Mouse (Mus musculus) liver, embryonic 14.5 days (tissue): ENCODE measurements around the gene Lclat1. TPM values are rescaled to one million over a fixed set of nuclear protein-coding genes. Genes with fewer than 3 reads are reported as not detected.

Experiments
- ATAC-seq: fragments of 200-750 bp; cut with Nextera tagmentation; 2 replicates; pipeline ENCODE4 v1.8.0; 2017; ENCODE audit warnings: moderate number of reproducible peaks, mild to moderate bottlenecking, moderate library complexity; ENCODE audit not compliant: insufficient read depth
- DNase-seq, 3 experiments: peaks; one replicate each; pipeline ENCODE4 v3.0.0-alpha.2; 2012 to 2013; ENCODE audit warnings: low read depth in 3 of 3, low spot score in 3 of 3
- H3K27ac ChIP-seq: fragments of 300-500 bp; sonication (generic); 2 replicates; pipeline ENCODE4 v1.5.1; 2014; ENCODE audit warnings: moderate library complexity, mild to moderate bottlenecking, control low read depth, inconsistent platforms
- H3K27me3 ChIP-seq: fragments of 300-500 bp; sonication (generic); 2 replicates; pipeline ENCODE4 v1.6.1; 2014; ENCODE audit warnings: mild to moderate bottlenecking, low read length, moderate library complexity; ENCODE audit not compliant: control insufficient read depth, insufficient read depth
- H3K36me3 ChIP-seq: fragments of 300-500 bp; sonication (generic); replicated peaks from 2 replicates; pipeline ENCODE4 v1.6.1; 2014; ENCODE audit warnings: low read depth; ENCODE audit not compliant: control insufficient read depth, insufficient read depth
- H3K4me1 ChIP-seq, 2 experiments: fragments of 200-500 bp in 1 of 2; fragments of 300-500 bp in 1 of 2; sonication (generic) in 1 of 2; replicated peaks; 2 replicates each; pipeline ENCODE4 v1.6.1; 2012 to 2014; ENCODE audit warnings: antibody characterized with exemption in 1 of 2, inconsistent platforms in 1 of 2, low read length in 1 of 2; ENCODE audit not compliant: control insufficient read depth in 2 of 2, insufficient read depth in 2 of 2
- H3K4me2 ChIP-seq: fragments of 300-500 bp; sonication (generic); 2 replicates; pipeline ENCODE4 v1.6.1; 2014; ENCODE audit warnings: low read depth, mild to moderate bottlenecking, control low read depth, moderate library complexity
- H3K4me3 ChIP-seq, 2 experiments: fragments of 200-500 bp in 1 of 2; fragments of 300-500 bp in 1 of 2; sonication (generic) in 1 of 2; 2 replicates each; pipeline ENCODE4 v1.5.1; 2012 to 2014; ENCODE audit warnings: low read depth in 2 of 2, low read length in 2 of 2, mild to moderate bottlenecking in 2 of 2, control low read depth in 1 of 2, inconsistent platforms in 1 of 2, moderate library complexity in 1 of 2; ENCODE audit not compliant: insufficient read depth in 1 of 2
- H3K9ac ChIP-seq: fragments of 300-500 bp; sonication (generic); replicated peaks from 2 replicates; pipeline ENCODE4 v1.6.1; 2014; ENCODE audit warnings: mild to moderate bottlenecking, control low read depth, moderate library complexity
- H3K9me3 ChIP-seq: fragments of 300-500 bp; sonication (generic); 2 replicates; pipeline ENCODE4 v1.6.1; 2016; ENCODE audit warnings: low read length, mixed read lengths; ENCODE audit not compliant: control insufficient read depth
- CTCF ChIP-seq: IDR thresholded peaks from 2 replicates; pipeline ENCODE4 v1.5.1; 2016; ENCODE audit warnings: antibody characterized with exemption, low read depth, control low read depth
- EP300 ChIP-seq: IDR thresholded peaks from 2 replicates; pipeline ENCODE4 v1.6.1; 2016; ENCODE audit warnings: antibody characterized with exemption, low read depth
- WGBS: fragments of 180-500 bp; shearing (Covaris S2); extraction: QIAGEN DNeasy Blood & Tissue Kit; methylation state at CpG from one replicate; pipeline ENCODE4 v1.1.7; 2014; ENCODE audit not compliant: insufficient replicate concordance; 5-methylcytosine and 5-hydroxymethylcytosine counted together
- polyA plus RNA-seq, 2 experiments: library from polyadenylated mRNA; depleted of rRNA in 1 of 2; stranded (reverse) in 1 of 2; unstranded in 1 of 2; fragments of >200 nt; fragmentation: Nextera tagmentation in 1 of 2; extraction: Ambion mirVana in 1 of 2; gene quantifications; 2 replicates each; pipeline versions ENCODE4 v1.2.1 to v1.2.3; 2012 to 2014

Lclat1 gene
- polyA plus RNA-seq, 2 experiments, result 1.8 to 4.5 TPM

DNA sequence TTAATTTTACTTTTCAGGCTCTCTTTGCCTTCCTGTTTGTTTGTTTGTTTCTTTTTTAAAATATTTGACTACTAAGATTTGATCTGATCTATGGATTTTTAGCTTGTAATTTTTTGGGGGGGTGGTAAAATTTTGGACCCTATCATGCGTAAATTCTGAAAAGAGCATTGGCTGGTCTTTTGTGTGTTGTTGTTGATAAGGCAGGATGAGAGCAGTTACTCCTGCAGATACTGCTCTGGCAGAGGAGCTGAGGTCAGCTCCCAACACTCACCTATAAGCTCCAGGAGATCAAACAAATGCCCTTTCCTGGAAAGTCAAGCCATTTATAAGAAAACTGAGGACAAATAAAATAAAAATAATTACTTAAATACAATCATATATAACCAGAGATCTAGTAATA lies 123.6 kb downstream of the Lclat1 start:
- TF ChIP-seq EP300 (no peak), CTCF (no peak)
- Histone ChIP-seq H3K36me3 (no peaks in the 10 kb centered on the region), H3K9ac (no peak overlapping the region), H3K27me3 (no peaks in the 10 kb centered on the region), H3K9me3 (no peaks in the 10 kb centered on the region), H3K4me2 (no peak overlapping the region), H3K4me1 (peaks cover 2 to 29% of the 10 kb centered on the region in 2 experiments), H3K4me3 (no peak overlapping the region), H3K27ac (no peak overlapping the region)
- DNase-seq (no peak), ATAC-seq (no peak)
- 19% methylated on average over 1 of the region's 1 CpGs for WGBS

DNA sequence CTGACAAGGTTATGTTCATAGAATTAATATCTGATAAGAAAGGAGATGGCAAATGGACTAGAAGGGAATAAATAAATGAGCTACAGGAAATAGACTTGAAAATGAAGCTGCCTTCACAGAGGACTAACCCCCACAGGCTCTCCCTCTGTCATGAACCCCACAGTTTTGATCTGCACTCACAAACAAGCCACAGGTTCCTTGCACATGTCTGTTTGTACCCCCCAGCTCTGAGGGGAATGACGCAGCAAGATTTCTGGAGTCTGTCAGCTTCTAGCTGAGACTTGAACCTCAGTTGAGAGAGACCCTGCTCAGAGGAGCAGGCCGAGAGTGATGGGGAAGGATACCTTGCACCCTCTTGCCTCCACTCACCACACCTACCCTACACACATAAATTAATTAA lies 124.8 kb downstream of the Lclat1 start:
- no peaks in the 10 kb centered on the region for H3K9me3 ChIP-seq
- H3K27ac ChIP-seq, result no peak overlapping the region
- no peak overlapping the region for H3K4me2 ChIP-seq
- no peak for DNase-seq
- 58% methylated on average over 2 of the region's 2 CpGs for WGBS
- TF ChIP-seq CTCF, result no peak
- no peak for TF ChIP-seq EP300
- no peaks in the 10 kb centered on the region for H3K36me3 ChIP-seq
- ATAC-seq, result no peak
- H3K4me1 ChIP-seq, result peaks cover 2 to 19% of the 10 kb centered on the region in 2 experiments; a peak in 3 of 4 replicates
- no peaks in the 10 kb centered on the region for H3K27me3 ChIP-seq
- no peak overlapping the region for H3K9ac ChIP-seq
- no peak overlapping the region for H3K4me3 ChIP-seq

DNA sequence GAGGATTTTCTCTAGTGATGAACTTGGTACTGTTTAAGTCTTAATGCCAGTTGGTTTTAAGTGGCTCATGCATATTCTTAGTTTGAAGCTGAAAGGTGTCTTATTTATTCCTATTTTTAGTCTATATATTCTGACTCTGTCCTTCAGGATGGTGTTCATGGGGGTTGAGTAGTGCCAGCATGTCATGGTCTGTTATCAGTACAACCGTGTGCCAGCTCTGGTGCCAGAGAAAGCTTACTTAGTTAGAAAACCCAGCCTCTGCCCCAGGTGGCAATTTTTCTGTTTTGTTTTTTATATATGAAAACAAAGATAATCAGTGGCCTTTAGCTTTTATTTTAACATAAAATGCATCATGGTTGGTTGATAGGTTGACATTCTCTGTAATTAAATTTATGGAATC lies 126.2 kb downstream of the Lclat1 start:
- Histone ChIP-seq H3K9me3 (no peaks in the 10 kb centered on the region), H3K36me3 (no peaks in the 10 kb centered on the region), H3K4me1 (peaks cover 2 to 17% of the 10 kb centered on the region in 2 experiments; a peak in 3 of 4 replicates), H3K27me3 (no peaks in the 10 kb centered on the region), H3K4me3 (no peak overlapping the region), H3K27ac (no peak overlapping the region), H3K9ac (no peak overlapping the region), H3K4me2 (no peak overlapping the region)
- ATAC-seq, result no peak
- DNase-seq, result no peak
- 31% methylated on average over 1 of the region's 1 CpGs for WGBS
- TF ChIP-seq EP300, result no peak

DNA sequence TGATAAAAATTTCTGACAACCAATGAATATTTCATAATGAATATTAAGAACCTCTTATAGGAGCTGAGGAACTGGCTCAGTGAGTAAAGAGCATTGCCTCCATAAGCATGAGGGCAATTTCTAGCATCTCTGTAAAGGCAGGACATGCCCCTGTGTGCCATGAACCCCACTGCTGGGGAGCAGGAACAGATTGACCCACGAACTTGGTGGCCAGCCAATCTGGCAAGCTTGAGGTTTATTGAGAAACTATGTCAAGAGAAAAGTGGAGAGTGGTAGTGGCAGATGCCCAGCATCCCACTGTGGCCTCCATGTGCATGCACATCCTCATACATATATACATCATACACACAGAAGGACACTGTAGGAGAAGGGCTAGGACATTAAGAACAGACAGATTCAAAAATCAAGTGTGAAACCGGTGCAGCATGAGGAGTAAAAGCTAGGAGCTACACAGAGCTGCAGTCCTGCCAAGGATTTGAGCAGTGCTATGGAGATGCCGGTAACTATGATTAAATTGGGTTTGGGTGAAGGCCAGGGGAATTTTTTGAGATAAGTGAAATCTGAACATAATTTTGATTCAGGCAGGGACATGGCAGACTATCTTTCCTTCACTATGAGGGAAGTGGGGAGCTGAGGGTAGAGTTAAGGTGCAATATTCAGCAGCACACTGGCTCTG lies 129.5 kb downstream of the Lclat1 start:
- Histone ChIP-seq H3K27ac (no peak overlapping the region), H3K27me3 (no peaks in the 10 kb centered on the region), H3K9me3 (no peaks in the 10 kb centered on the region), H3K36me3 (no peaks in the 10 kb centered on the region), H3K4me2 (no peak overlapping the region), H3K9ac (no peak overlapping the region), H3K4me3 (no peak overlapping the region), H3K4me1 (no peaks in the 10 kb centered on the region)
- TF ChIP-seq CTCF, result no peak
- no peak for TF ChIP-seq EP300
- DNase-seq, result no peak
- WGBS, result 54% methylated on average over 3 of the region's 3 CpGs
- ATAC-seq, result no peak

DNA sequence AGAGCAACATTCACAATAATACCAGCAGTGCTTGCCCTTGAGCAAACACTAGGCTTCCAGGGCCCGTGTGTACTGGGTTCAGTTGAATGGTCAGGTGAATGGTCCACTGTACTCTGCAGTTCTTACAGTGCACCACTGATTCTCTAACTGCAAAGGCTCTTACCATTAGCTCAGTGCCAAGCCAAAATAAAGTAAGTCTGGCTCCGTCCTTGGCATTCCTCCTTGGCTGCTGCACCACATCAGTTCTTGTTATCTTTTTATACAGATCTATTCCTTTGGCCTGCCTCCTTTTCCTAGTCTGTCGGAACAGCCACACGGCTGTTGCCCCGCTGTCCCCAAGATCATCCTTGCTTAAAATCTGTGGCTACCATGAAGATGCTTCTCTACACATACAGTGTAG lies 130.7 kb downstream of the Lclat1 start:
- Histone ChIP-seq H3K9me3 (no peaks in the 10 kb centered on the region), H3K27ac (no peak overlapping the region), H3K36me3 (no peaks in the 10 kb centered on the region), H3K27me3 (no peaks in the 10 kb centered on the region), H3K9ac (no peak overlapping the region), H3K4me2 (no peak overlapping the region), H3K4me1 (no peaks in the 10 kb centered on the region), H3K4me3 (no peak overlapping the region)
- no peak for TF ChIP-seq CTCF
- no peak for TF ChIP-seq EP300
- WGBS, result 77% methylated on average over 5 of the region's 5 CpGs
- ATAC-seq (no peak), DNase-seq (no peak)
